Mouse (Mus musculus): ENCODE measurements around the gene Lrpprc.

The Lrpprc gene

DNA sequence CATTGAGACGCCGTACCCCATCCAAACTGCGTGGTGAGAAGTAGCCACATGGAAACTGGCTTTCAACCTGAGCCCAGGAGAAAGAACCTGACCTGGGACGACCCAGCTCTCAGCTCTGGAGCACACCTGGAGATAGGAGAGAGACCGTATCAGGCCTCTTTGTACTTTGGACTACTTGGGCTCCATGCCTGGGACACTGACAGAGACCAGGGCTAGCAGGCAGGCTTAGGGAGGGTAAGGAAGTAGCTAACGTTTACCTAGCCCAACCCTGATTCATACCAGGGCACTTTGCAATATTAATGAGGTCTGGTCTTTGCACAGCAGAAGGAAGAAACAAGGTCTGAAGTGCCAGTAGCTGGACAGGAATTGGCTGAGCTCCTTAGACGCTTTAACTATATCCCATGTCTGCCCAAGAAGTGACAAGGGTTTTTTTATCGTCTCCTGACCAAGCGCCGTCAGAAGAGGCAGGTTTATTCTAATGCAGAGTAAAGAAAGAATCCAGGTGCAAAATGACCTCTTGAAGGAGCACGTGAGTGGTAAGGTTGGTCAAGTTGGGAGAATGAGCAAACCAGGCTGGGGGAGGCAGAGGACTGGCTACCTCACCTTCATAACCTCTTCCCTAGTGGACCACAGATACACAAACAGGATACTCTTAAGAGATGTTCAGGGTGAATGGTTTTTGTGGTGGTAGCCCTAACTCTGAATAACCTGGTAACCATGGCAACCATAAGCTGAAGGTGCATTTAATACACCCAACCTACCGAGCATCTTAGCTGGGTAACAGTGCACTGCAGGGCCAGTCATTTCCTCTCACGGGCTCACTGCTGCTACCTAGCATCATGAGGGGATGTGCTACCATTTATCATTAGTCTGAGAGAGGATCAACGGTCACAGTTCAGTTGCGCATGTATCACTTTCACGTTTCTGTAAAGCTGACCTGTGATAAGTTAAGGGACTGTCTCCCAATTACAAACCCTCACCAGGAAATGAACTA lies 117.9 kb downstream of the Lrpprc start:
- DNase-seq (ENCODE audit: low spot score in 2 of 2): no peak

DNA sequence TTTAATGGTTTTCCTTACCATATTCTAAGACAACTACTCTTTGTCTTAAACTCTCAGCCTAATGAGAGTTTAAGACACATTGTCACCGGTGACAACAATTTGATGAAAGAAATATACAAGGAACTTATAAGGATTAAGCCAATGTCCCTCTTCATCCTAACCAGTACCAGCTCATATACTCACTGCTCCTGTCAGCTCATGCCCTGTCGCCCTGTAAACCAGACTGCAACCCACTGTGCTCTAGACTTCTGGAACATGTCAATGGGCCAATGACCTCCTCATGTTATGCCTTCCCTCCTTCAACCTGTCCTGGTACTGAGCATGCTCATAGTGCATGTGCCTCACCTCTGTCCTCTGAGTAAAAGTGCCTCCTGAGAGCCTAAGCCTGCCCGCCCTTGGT lies 122.7 kb downstream of the Lrpprc start:
- no peak for DNase-seq (ENCODE audit: low spot score in 2 of 2)

DNA sequence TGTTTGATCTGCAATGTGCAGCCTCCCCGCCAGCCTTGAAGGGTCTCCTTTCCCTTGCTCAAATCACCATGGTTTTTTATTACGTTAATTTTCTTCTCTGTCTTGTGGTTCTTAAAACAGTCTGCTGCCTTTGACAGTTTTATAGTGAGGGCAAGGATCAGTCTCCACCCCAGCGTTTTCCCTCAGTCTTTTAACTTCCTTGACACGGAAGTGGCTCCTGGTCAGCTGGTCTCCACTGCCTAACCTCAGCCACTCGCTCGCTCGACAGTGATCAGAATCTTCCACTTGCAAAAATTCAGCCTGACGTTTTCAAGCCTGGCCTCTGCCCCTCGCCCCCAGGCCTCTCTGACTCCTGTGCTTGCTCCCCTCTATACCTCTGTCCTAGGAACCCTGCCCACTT lies 124.9 kb downstream of the Lrpprc start:
- DNase-seq (ENCODE audit: low spot score in 2 of 2): no peak

- DNase-seq (ENCODE audit: low spot score in 2 of 2): no peak
These were observed 125.5 kb downstream of the Lrpprc start for GRCm38 (mm10) chr17:84665053-84665452.

DNA sequence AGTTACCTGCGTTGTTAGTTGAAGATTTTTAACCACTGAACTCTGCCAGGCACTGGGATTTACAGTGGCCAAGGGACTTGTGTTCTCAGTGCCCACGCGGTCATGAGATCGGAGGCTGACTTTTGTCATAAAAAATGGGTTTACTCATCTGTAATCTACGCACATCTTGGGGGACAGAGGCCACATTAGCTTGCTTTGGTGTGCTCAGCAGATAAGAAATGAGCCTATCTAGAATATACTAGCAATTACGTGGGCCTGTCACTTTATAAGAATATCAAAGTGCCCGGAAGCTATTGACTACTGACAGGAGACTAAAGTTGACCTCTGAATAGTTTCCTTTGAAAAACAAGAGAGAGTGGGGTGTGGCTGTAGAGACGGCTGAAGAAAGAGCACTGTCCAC lies 131.6 kb downstream of the Lrpprc start:
- no peak for DNase-seq (ENCODE audit: low spot score in 2 of 2)

GRCm38 (mm10) chr17:84658195-84658594 lies 132.4 kb downstream of the Lrpprc start:
- DNase-seq (ENCODE audit: low spot score in 2 of 2): no peak

- no peak for DNase-seq (ENCODE audit: low spot score in 2 of 2)
These were observed 132.8 kb downstream of the Lrpprc start for GRCm38 (mm10) chr17:84657782-84658181.

DNA sequence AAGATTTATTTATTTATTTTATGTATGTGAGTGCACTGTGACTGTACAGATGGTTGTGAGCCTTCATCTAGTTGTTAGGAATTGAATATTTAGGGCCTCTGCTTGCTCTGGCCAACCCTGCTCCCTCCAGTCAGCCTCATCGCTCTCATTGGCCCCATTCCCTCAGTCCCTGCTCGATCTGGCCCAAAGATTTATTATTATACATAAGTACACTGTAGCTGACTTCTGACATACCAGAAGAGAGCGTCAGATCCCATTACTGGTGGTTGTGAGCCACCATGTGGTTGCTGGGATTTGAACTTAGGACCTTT lies 133.2 kb downstream of the Lrpprc start:
- DNase-seq (ENCODE audit: low spot score in 2 of 2): no peak

DNA sequence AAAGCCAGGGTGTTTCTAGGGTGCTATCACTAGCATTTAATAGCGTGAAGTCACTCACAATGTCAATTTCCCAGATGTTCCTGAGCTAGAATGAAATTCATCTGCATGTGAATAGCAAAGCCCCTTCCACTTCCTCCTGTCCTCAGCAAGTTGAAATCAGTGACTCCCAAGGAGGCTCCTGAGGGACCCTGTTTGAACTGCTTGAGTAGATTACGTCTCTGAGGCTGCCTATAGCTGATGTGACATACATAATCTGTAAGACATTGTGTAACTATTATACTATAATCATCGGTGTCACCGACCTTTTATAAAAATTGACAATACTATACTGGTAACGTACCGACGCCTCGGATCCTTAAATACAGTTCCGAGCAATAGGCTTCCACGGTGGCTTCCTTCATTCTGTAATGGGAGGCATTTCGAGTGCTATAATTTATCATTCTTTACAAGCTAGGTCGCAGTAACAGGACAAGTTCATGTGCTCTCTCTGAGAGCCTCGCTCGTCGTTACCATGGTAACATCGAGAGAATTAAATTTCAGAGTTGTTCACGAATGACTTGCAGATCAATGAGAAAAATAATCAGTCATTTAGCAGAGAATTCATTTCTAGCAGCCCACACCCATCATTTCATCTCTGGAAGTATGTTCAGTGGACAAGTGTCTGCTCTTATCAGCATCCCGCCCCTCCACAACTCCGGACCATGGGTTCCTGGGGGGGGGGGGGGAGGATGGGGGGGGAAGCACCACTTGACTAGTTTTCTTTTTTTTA lies 133.8 kb downstream of the Lrpprc start:
- DNase-seq (ENCODE audit: low spot score in 2 of 2): no peak

- no peak for DNase-seq (ENCODE audit: low spot score in 2 of 2)
These were observed 134.4 kb downstream of the Lrpprc start for GRCm38 (mm10) chr17:84656205-84656604.

Data from heart, adult 9 months (tissue).